Mouse (Mus musculus) gastrocnemius, adult 8-10 months (tissue): Measurements from ENCODE around the gene Ifi211. TPM values are rescaled to one million over a fixed set of nuclear protein-coding genes. Genes with fewer than 3 reads are reported as not detected.
"Not testable (repeated sequence)": the region's sequence is repeated elsewhere in the genome, so short reads cannot be mapped to it uniquely, and the experiment has no call there.

Experiments used
- DNase-seq, 2 experiments: peaks; one replicate each; pipeline ENCODE4 v3.0.0; 2022; ENCODE audit warnings: low spot score in 2 of 2
- total RNA-seq, 4 experiments: library from RNA; stranded (reverse); gene quantifications; 2 replicates each; pipeline ENCODE4 v1.2.4; 2022

Gene Ifi211
- total RNA-seq, 4 experiments from 2014 or later: 0.53 to 2.2 (median 1.1) TPM

DNA sequence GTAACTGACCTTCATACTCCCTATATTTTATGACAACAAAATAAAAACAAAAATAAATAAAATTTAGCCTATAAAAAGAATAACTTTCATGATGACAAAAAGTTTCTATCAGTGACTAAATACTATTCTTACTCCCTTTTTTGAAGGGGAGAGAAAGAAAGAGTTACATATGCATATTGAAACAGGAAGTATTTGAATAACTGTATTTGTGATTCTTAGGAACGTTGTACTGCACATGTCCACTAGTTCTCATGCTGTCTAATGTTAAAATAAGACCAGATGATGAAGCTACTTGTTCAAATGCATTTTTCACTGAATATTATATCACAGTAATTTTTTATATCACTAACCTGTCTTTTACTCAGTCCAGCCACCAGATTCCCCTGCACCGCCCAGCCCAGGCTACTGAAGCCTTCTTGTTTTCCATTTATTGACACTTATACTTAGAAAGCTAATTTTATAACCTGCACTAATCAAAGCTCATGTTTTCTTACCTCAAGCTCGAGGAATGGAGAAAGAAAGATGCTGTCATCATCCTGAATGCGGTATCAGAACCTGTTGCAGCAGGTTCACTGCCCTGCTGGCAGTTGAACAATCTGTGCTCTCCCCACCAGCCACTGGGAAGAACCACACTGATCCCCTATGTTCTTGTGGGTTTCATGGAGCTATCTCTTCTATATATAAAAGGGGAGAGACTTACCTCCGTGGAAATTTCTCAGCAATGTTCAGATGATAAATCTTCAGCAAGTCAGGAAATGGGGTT, 33.4 kb downstream of the Ifi211 start:
- not testable (repeated sequence) for DNase-seq

GRCm38 (mm10) chr1:173878264-173878663, 34.6 kb downstream of the Ifi211 start:
- DNase-seq: not testable (repeated sequence)

GRCm38 (mm10) chr1:173877125-173877524, 35.7 kb downstream of the Ifi211 start:
- not testable (repeated sequence) for DNase-seq

DNA sequence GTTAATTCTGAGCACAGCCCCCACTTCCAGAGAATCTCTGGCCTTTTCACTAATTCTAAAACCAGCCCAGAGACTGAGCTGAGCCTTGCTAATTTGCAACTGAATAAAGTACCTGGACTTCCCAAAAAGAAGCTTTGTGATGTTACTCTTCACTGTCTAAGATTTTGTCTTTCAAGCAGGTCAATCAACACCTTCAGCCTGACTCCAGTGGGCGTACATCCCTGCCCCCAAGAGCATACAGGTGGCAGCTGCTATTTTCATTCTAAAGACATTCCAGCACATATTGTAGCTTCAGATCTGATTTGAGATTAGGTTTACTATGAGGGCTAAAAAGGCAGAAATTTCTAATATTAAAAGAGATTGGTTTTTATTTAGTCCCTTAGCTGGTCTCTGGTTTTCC, 44.3 kb downstream of the Ifi211 start:
- DNase-seq: not testable (repeated sequence)

DNA sequence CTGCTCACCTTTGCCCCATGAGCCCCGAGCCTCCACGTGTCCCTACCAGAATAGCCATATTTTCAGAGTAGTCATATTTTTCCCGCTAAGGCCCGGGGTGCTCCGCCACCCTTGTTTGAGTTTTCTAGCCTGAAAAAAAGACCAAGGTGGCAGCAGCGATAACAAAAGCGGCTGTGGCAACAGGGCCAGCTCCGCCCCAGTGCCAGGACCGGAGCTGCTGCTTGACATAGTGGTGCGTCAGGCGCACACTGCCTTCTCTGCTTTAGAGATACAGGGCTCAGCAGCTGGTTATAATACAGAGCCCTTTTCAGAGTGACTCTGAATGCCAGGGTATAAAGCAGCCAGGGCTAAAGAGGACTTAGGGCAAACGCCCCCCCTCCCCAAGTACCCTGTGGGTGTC, 46.3 kb downstream of the Ifi211 start:
- DNase-seq: no peak

- not testable (repeated sequence) for DNase-seq
Measured at GRCm38 (mm10) chr1:173853711-173854110, 59.1 kb downstream of the Ifi211 start.

DNA sequence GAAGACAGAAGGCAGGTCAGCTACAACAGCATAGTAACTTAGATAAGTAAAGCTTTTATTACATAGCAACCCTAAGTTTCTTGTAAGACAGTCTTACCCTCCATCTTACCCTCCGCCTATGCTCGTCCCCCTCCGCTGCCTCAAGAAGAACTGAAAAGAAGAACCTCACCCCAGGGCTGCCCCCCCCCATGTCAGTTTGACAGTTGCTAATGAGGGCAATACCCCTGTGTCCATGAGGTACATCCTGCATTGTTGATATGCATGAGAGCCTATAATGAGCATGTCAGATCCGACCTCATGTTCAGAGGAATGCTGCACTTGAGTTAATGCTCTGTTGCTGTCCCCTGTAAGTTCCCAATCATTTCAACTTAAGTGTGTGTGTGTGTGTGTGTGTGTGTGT, 60.0 kb downstream of the Ifi211 start:
- DNase-seq: not testable (repeated sequence)

Other genes starting within 250 kb of the Ifi211 start
- under 1 TPM in 3 of 4 experiments, not detected in 1; 0.22 to 0.31 (median 0.24) TPM for gene Ifi208, start 239.4 kb downstream of the Ifi211 start, total RNA-seq
- 1 to 10 TPM; 1.3 to 3.8 (median 2.5) TPM for gene Ifi207, start 171.3 kb downstream of the Ifi211 start, total RNA-seq
- 1 to 10 TPM in 3 of 4 experiments, under 1 TPM in 1; 0.70 to 2.4 (median 2.3) TPM for gene Ifi204, start 146.1 kb downstream of the Ifi211 start, total RNA-seq
- gene Mndal, start 29.4 kb upstream of the Ifi211 start, total RNA-seq: 1 to 10 TPM; 1.1 to 1.9 (median 1.7) TPM
- 1 to 10 TPM; 1.6 to 3.4 (median 1.9) TPM for gene Ifi203, start 29.6 kb upstream of the Ifi211 start, total RNA-seq
- not detected for gene Ifi202b, start 69.7 kb upstream of the Ifi211 start, total RNA-seq
- gene Ifi205, start 118.8 kb upstream of the Ifi211 start, total RNA-seq: 10 to 100 TPM in 1 of 4 experiments, 1 to 10 TPM in 3; 3.1 to 12.5 (median 5.8) TPM
- gene Olfr433, start 127.7 kb upstream of the Ifi211 start, total RNA-seq: not detected
- not detected for gene Olfr432, start 136.2 kb upstream of the Ifi211 start, total RNA-seq
- gene Olfr430, start 153.6 kb upstream of the Ifi211 start, total RNA-seq: not detected
- gene Olfr429, start 171.3 kb upstream of the Ifi211 start, total RNA-seq: not detected
- not detected for gene Olfr427, start 183.8 kb upstream of the Ifi211 start, total RNA-seq
- gene Olfr231, start 208.1 kb upstream of the Ifi211 start, total RNA-seq: not detected
- not detected for gene Olfr424, start 218.5 kb upstream of the Ifi211 start, total RNA-seq
- gene Olfr420, start 242.6 kb upstream of the Ifi211 start, total RNA-seq: not detected